Mouse (Mus musculus) hindbrain, embryonic 16.5 days (tissue): ENCODE measurements around the gene Polr3gl. TPM values are rescaled to one million over a fixed set of nuclear protein-coding genes. Genes with fewer than 3 reads are reported as not detected.
"Not testable (repeated sequence)": the region's sequence is repeated elsewhere in the genome, so short reads cannot be mapped to it uniquely, and the experiment has no call there.

Experiments used
- ATAC-seq: fragments of 200-750 bp; cut with Nextera tagmentation; 2 replicates; pipeline ENCODE4 v1.8.0; 2017; ENCODE audit warnings: moderate TSS enrichment, moderate library complexity
- H3K27ac ChIP-seq: fragments of 300-500 bp; sonication (generic); 2 replicates; pipeline ENCODE4 v1.5.1; 2014; ENCODE audit warnings: low read depth, mild to moderate bottlenecking, control low read depth, low read length, moderate library complexity
- H3K27me3 ChIP-seq: fragments of 300-500 bp; sonication (generic); replicated peaks from 2 replicates; pipeline ENCODE4 v1.6.1; 2014; ENCODE audit warnings: low read length; ENCODE audit not compliant: control insufficient read depth, insufficient read depth
- H3K36me3 ChIP-seq: fragments of 300-500 bp; sonication (generic); 2 replicates; pipeline ENCODE4 v1.6.1; 2014; ENCODE audit warnings: mild to moderate bottlenecking, low read length, moderate library complexity, mixed read lengths; ENCODE audit not compliant: control insufficient read depth, insufficient read depth
- H3K4me1 ChIP-seq: fragments of 300-500 bp; sonication (generic); 2 replicates; pipeline ENCODE4 v1.6.1; 2014; ENCODE audit warnings: low read depth, low read length; ENCODE audit not compliant: control insufficient read depth, insufficient read depth
- H3K4me2 ChIP-seq: fragments of 300-500 bp; sonication (generic); 2 replicates; pipeline ENCODE4 v1.6.1; 2014; ENCODE audit warnings: mild to moderate bottlenecking, low read length, control low read depth, moderate library complexity
- H3K4me3 ChIP-seq: fragments of 300-500 bp; sonication (generic); 2 replicates; pipeline ENCODE4 v1.5.1; 2014; ENCODE audit warnings: mild to moderate bottlenecking, low read length, control low read depth, moderate library complexity
- H3K9ac ChIP-seq: fragments of 300-500 bp; sonication (generic); 2 replicates; pipeline ENCODE4 v1.6.1; 2014; ENCODE audit warnings: low read depth, mild to moderate bottlenecking, control low read depth, low read length, moderate library complexity
- H3K9me3 ChIP-seq: fragments of 300-500 bp; sonication (generic); 2 replicates; pipeline ENCODE4 v1.6.1; 2014; ENCODE audit warnings: mild to moderate bottlenecking, low read length, moderate library complexity; ENCODE audit not compliant: control insufficient read depth
- WGBS: fragments of 180-500 bp; shearing (Covaris S2); extraction: QIAGEN DNeasy Blood & Tissue Kit; methylation state at CpG from one replicate; pipeline ENCODE4 v1.1.7; 2014; 5-methylcytosine and 5-hydroxymethylcytosine counted together
- polyA plus RNA-seq: library from polyadenylated mRNA; unstranded; fragments of >200 nt; fragmentation: Nextera tagmentation; extraction: Ambion mirVana; gene quantifications from 2 replicates; pipeline ENCODE4 v1.2.1, GENCODE M21; 2015

The Polr3gl gene
- polyA plus RNA-seq, 1 experiment from 2014 or later: 31.0 TPM

DNA sequence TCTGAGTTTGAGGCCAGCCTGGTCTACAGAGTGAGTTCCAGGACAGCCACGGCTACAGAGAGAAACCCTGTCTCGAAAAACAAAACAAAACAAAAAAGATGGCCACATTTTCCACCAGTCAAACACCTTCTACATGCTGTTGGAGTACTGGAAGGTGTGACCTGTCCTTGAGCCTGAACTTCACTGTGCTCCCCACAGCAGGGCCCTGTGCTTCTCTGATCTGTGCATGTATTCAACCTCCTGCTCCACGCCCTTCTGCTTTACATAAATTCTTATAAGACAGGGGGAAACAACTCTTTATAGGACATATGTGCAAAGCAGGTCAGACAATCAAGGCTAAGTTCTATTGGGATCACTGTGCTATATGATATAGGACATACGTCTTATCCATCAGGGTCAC is 29.2 kb upstream of the Polr3gl start:
- ATAC-seq: no peak
- no peaks in the 10 kb centered on the region for H3K9me3 ChIP-seq
- H3K27me3 ChIP-seq: no peaks in the 10 kb centered on the region
- no peak overlapping the region for H3K4me3 ChIP-seq
- H3K9ac ChIP-seq: no peak overlapping the region
- H3K36me3 ChIP-seq: peaks cover 34% of the 10 kb centered on the region
- no peak overlapping the region for H3K4me2 ChIP-seq
- WGBS: 92% methylated on average over 4 of the region's 4 CpGs
- no peaks in the 10 kb centered on the region for H3K4me1 ChIP-seq
- no peak overlapping the region for H3K27ac ChIP-seq

DNA sequence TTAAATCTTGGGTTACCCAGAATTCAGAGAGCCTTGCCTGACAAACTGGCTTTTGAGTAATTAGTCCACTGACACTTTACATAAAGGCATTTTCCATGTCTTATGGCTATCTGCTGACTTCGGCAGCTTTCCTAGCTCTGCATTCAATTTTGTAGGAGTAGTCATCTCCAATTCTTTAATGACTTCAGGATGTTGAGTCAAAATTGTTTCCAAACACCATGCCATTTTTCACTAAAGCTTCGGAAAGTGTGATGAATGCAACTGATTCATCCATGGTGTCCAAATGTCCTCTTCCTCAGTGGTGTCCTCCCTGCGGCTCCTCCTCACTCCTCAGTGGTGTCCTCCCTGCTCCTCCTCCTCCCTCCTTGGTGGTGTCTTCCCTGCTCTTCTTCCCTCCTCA is 24.0 kb upstream of the Polr3gl start:
- Histone ChIP-seq H3K27ac (no peak overlapping the region), H3K9ac (no peak overlapping the region), H3K4me2 (no peak overlapping the region), H3K4me1 (no peaks in the 10 kb centered on the region), H3K36me3 (peaks cover 37% of the 10 kb centered on the region), H3K4me3 (no peak overlapping the region), H3K27me3 (no peaks in the 10 kb centered on the region), H3K9me3 (no peaks in the 10 kb centered on the region)
- WGBS: 92% methylated on average over 3 of the region's 3 CpGs
- ATAC-seq: no peak

DNA sequence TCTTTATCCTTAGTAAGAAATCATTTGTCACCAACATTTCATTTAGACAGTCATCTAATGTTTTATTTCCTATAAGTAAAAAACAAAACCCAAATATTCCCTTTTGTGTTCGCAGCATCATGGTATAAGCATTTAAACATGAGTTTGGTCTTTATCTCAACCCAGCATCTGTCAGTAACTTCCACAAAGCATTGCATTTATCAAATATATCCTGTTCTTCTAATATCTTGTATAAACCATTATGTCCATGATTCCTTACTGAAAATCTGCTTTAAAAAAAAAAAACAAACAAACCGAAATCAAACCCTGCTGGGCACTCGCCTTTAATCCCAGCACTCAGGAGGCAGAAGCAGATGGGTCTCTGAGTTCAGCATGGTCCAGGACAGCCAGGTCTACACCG is 12.6 kb upstream of the Polr3gl start:
- no peak overlapping the region for H3K4me3 ChIP-seq
- H3K9me3 ChIP-seq: no peaks in the 10 kb centered on the region
- no peak overlapping the region for H3K27ac ChIP-seq
- no peaks in the 10 kb centered on the region for H3K27me3 ChIP-seq
- 90% methylated on average over 4 of the region's 4 CpGs for WGBS
- no peaks in the 10 kb centered on the region for H3K36me3 ChIP-seq
- no peak overlapping the region for H3K4me2 ChIP-seq
- ATAC-seq: no peak
- H3K4me1 ChIP-seq: peaks cover 31% of the 10 kb centered on the region
- no peak overlapping the region for H3K9ac ChIP-seq

DNA sequence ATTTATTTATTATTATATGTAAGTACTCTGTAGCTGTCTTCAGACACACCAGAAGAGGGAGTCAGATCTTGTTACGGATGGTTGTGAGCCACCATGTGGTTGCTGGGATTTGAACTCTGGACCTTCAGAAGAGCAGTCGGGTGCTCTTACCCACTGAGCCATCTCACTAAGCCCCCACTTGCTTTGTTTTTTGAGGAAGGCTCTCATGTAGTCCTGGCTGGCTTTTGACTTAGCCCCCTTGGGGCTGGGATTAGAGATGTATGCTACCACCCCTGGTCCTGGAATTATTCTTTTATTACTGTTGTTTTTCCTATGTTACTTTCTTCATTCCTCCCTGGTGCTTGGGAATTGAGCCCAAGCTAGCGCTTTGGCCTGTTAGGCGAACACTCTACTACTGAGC is 12.0 kb upstream of the Polr3gl start:
- peaks cover 31% of the 10 kb centered on the region for H3K4me1 ChIP-seq
- not testable (repeated sequence) for H3K9ac ChIP-seq, H3K27me3 ChIP-seq, H3K27ac ChIP-seq, H3K4me2 ChIP-seq, ATAC-seq, H3K9me3 ChIP-seq, H3K36me3 ChIP-seq, H3K4me3 ChIP-seq
- 82% methylated on average over 3 of the region's 4 CpGs for WGBS

DNA sequence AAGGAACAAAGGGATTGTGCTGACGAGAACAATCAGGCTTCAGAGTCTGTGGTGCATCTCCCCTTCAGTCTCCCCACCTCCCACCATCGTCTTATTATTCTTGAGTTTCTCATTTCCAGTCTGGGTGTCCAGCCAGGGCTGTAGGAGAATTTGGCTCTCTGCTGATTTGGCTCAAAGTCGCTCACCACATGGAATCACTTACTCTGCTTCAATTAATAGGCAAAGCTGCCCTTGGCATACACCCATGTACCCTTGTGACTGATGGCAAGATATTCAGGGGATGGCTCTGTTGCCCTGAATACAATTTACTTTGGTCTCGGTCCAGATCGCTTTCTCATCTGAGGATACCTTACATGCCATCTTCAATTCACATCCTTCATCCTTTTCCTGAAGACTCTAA is 9.3 kb upstream of the Polr3gl start:
- peak overlapping the region; percentile 95 for H3K9ac ChIP-seq
- 27% methylated on average over 5 of the region's 5 CpGs for WGBS
- H3K36me3 ChIP-seq: no peaks in the 10 kb centered on the region
- H3K4me1 ChIP-seq: peaks cover 54% of the 10 kb centered on the region
- no peaks in the 10 kb centered on the region for H3K27me3 ChIP-seq
- H3K27ac ChIP-seq: no peak overlapping the region; the same call in 1 of the 2 replicates
- no peaks in the 10 kb centered on the region for H3K9me3 ChIP-seq
- peak overlapping the region; percentile 67 for H3K4me2 ChIP-seq
- no peak for ATAC-seq
- peak overlapping the region; percentile 87 for H3K4me3 ChIP-seq

DNA sequence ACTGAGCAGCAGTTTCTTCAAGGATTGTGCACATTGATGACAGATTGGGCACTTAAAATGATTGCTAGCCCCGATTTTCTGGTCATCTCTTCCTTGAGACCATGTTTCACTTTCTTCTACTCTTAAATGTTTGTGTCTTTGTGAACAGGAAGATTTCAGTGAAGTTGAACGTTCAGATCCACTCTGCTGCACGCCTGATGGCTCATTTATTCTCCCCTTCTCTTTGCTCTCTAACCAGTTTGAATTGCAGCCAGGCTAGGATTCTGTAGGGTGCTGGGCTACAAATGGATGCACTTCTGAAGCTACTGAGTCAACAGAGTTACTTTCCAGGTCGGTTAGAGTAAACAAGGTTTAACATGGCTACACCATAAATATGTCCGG is 8.7 kb upstream of the Polr3gl start:
- H3K4me2 ChIP-seq: peak overlapping the region; percentile 67
- no peaks in the 10 kb centered on the region for H3K36me3 ChIP-seq
- peak overlapping the region; percentile 87 for H3K4me3 ChIP-seq
- no peak for ATAC-seq
- 22% methylated on average over 5 of the region's 5 CpGs for WGBS
- peak overlapping the region; percentile 98 for H3K27ac ChIP-seq
- no peaks in the 10 kb centered on the region for H3K9me3 ChIP-seq
- peaks cover 57% of the 10 kb centered on the region for H3K4me1 ChIP-seq
- H3K27me3 ChIP-seq: no peaks in the 10 kb centered on the region
- H3K9ac ChIP-seq: peak overlapping the region; percentile 95

DNA sequence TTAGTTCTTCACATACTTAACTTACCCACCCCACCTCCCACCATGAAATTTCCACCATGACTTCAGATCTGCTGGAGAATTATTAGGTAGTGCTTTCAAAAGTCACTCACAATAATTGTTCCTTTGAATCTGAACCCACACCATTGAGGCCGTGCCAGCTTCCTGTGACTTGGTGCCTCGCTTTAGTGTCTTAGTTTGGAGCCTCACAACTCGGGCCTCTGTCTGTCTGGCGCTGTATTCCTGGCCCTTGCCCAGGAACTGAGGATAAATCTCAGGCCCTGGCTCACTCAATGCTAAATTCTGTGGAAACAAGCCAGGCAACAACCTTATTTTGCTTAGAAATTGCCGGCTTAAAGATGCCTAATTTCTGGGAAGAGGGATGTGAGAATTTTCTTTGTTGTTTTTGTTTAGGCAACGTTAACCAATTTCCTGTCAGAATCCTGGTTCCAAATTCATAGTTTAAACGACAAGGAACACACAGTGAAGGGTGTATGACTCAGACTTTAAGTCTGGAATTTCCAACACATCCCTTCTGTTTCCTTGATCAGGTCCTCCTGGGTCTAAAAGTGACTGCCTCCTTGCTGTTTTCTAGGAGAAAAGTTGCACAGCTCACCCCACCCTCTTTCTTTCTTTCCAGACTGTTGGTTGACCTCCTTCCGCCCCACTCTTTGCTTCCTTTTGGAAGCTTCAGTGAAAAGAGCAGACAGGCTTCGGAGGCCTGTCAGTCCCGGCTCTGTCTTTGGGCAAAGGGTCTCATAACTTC is 8.1 kb upstream of the Polr3gl start:
- peaks cover 62% of the 10 kb centered on the region for H3K4me1 ChIP-seq

DNA sequence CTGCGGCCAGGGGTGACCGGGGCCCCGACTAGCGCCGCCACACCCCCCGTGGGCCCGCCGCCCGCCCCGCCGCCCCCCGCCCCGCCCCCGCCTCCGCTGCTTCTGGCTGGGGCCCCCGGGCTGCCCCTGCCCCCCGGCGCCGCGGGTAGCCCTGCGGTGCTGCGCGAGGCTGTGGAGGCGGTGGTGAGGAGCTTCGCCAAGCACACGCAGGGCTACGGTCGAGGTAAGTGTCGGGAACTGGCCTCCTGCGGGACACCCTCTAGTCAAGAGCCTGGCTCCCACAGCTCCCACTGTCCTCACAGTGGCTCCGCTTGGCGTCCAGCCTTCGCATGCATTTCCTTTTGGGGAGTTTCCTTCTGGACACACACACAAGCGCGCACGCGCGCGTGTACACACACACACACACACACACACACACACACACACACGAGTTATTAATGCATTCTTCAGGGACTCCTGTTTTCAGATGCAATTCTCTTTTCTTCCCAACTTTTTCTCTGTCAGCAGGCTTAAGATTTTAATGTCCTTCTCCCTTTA is 7.3 kb upstream of the Polr3gl start:
- Histone ChIP-seq H3K4me1 (peaks cover 68% of the 10 kb centered on the region), H3K4me3 (peak overlapping the region; percentile 87), H3K4me2 (peak overlapping the region; percentile 67), H3K27me3 (no peaks in the 10 kb centered on the region), H3K27ac (peak overlapping the region; percentile 98), H3K36me3 (no peaks in the 10 kb centered on the region), H3K9ac (peak overlapping the region; percentile 95), H3K9me3 (no peaks in the 10 kb centered on the region)
- WGBS: 0% methylated on average over 20 of the region's 40 CpGs
- ATAC-seq: peak; percentile 51

More for the DNA sequence above, 8.1 kb upstream of the Polr3gl start:
- peak overlapping the region; percentile 67 for H3K4me2 ChIP-seq
- no peak for ATAC-seq
- H3K27ac ChIP-seq: peak overlapping the region; percentile 98
- no peaks in the 10 kb centered on the region for H3K36me3 ChIP-seq
- peak overlapping the region; percentile 87 for H3K4me3 ChIP-seq
- 8% methylated on average over 10 of the region's 10 CpGs for WGBS
- H3K9me3 ChIP-seq: no peaks in the 10 kb centered on the region
- peak overlapping the region; percentile 95 for H3K9ac ChIP-seq
- H3K27me3 ChIP-seq: no peaks in the 10 kb centered on the region

DNA sequence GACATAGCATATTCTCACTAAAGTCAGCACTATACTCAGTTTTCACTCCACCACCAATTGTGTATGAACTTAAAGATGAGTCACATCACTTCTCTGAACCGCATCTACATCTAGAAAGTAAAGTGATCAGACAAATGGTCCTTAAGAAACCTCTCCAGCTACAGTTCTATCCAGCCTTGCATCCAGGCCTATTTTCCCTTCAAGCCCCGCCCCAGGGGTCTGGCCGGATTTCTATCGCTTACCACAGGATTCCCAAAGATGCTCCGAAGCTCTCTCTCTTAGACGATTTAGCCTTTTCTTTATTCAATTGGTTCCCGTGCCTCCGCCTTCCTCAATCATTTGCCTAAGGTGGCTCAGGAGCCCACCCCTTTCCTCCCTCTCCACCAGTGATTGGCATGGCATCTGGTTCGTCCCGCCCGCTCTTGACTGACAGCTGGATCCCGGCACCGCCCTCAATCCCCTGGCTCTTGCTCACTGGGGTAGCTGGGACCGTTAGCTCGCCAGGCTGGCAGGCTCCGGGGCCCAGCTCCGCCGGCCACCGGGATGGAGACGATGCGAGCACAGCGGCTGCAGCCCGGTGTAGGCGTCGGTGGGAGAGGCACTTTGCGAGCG is 6.8 kb upstream of the Polr3gl start, which contains the start of gene Lix1l:
Gene Lix1l (plus strand): TSS at position 511 of the 612 bp plus-strand sequence.
- H3K27me3 ChIP-seq: no peaks in the 10 kb centered on the region
- ATAC-seq: peak; percentile 93
- peak within 1 kb of the TSS; percentile 95 for H3K9ac ChIP-seq
- WGBS: under 1% methylated on average over 22 of the region's 27 CpGs
- H3K9me3 ChIP-seq: no peaks in the 10 kb centered on the region
- H3K27ac ChIP-seq: peak within 1 kb of the TSS; percentile 98
- H3K4me3 ChIP-seq: peak within 1 kb of the TSS; percentile 87
- no peaks in the 10 kb centered on the region for H3K36me3 ChIP-seq
- peaks cover 74% of the 10 kb centered on the region for H3K4me1 ChIP-seq
- peak within 1 kb of the TSS; percentile 67 for H3K4me2 ChIP-seq
